Mouse (Mus musculus) C2C12 (cell line): ENCODE results near the gene Ap1b1. TPM values are rescaled to one million over a fixed set of nuclear protein-coding genes. Genes with fewer than 3 reads are reported as not detected.

Source experiments
- H3K27me3 ChIP-seq: one replicate; pipeline ENCODE4 v1.6.1; 2011; ENCODE audit not compliant: control insufficient read depth, insufficient read depth, insufficient read length
- H3K36me3 ChIP-seq: one replicate; pipeline ENCODE4 v1.6.1; 2011; ENCODE audit not compliant: control insufficient read depth, insufficient read depth
- H3K4me3 ChIP-seq: one replicate; pipeline ENCODE4 v1.5.1; 2011; ENCODE audit warnings: mild to moderate bottlenecking, control low read depth; ENCODE audit not compliant: poor library complexity, insufficient read depth, severe bottlenecking
- H3K79me2 ChIP-seq: one replicate; pipeline ENCODE4 v1.6.1; 2011; ENCODE audit not compliant: control insufficient read depth, insufficient read depth
- H3K79me3 ChIP-seq: one replicate; pipeline ENCODE4 v1.6.1; 2011; ENCODE audit warnings: low read depth, control low read depth
- H3ac ChIP-seq: one replicate; pipeline ENCODE3; 2011; ENCODE audit warnings: low read depth; ENCODE audit not compliant: control insufficient read depth, insufficient read length
- CEBPB ChIP-seq: IDR thresholded peaks from one replicate; pipeline ENCODE4 v1.6.1; 2011; ENCODE audit warnings: low read depth, mild to moderate bottlenecking, control low read depth, moderate library complexity
- CTCF ChIP-seq: IDR thresholded peaks from one replicate; pipeline ENCODE4 v1.5.1; 2011; ENCODE audit not compliant: control insufficient read depth, insufficient read depth, insufficient read length
- FOSL1 ChIP-seq: IDR thresholded peaks from one replicate; pipeline ENCODE4 v1.8.0; 2011; ENCODE audit warnings: mild to moderate bottlenecking, low read length; ENCODE audit not compliant: poor library complexity, insufficient read depth, severe bottlenecking
- MAX ChIP-seq: IDR thresholded peaks from one replicate; pipeline ENCODE4 v1.6.1; 2011; ENCODE audit warnings: mild to moderate bottlenecking, control low read depth
- MYOD1 ChIP-seq: IDR thresholded peaks from one replicate; pipeline ENCODE4 v1.6.1; 2011; ENCODE audit warnings: low read depth; ENCODE audit not compliant: control insufficient read depth, insufficient read length
- MYOG ChIP-seq: IDR thresholded peaks from one replicate; pipeline ENCODE4 v1.6.1; 2011; ENCODE audit not compliant: control insufficient read depth, insufficient read length; ENCODE audit errors: extremely low read depth
- USF1 ChIP-seq: IDR thresholded peaks from one replicate; pipeline ENCODE4 v1.6.1; 2011; ENCODE audit warnings: low read depth, mild to moderate bottlenecking, control low read depth, moderate library complexity
- polyA plus RNA-seq: library from polyadenylated mRNA; unstranded; fragments of >200 nt; fragmentation: generic; extraction: Trizol; gene quantifications from one replicate; pipeline ENCODE4 v1.2.1, GENCODE M21; 2012; ENCODE audit warnings: missing spikeins

The Ap1b1 gene
- polyA plus RNA-seq, 1 experiment = 40.9 TPM

DNA sequence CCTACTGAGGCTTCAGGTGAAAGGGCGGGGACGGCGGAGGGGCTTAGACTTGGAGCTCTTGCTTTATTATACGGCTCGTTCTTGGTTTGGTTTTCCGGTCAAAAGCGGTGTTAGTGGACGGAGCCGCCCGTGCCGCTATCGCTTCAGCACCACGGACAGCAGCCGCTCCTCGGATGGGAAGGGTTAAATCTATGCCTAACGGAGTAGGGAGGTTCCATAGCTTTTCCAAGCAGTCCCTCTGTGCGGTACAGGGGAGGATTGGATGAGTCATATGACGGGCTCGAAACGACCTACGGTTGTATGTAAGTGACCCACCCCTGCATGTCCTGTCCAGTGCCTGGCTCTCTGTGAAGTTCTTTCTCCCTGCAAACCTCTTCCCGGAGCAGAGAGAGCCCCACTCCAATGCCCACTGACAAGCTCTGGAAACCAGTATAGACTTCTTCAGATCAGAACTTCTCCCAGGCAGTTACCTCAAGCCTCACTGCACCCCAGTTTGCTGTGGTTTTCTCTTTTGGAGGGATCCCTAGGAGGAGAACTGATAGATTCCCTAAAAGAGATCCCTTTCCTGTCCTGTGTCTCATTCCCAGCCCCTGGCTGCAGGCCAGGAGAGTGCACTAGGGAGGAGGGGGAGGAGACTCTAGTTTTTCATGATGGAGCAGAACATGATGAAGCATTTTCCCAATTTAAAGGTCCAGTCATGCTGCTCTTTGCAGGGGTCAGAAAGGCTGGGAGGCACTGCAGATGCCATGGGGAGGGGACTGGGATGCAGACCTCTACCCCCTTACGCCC lies 37.2 kb upstream of the Ap1b1 start:
- Histone ChIP-seq H3K36me3 (no peaks in the 10 kb centered on the region), H3K4me3 (no peak overlapping the region), H3K79me3 (no peaks in the 10 kb centered on the region), H3ac (no peak overlapping the region), H3K79me2 (no peaks in the 10 kb centered on the region), H3K27me3 (peaks cover 73% of the 10 kb centered on the region)
- TF ChIP-seq CEBPB = no peak
- no peak for TF ChIP-seq CTCF
- TF ChIP-seq MYOG = no peak
- TF ChIP-seq MYOD1 = no peak
- no peak for TF ChIP-seq MAX
- no peak for TF ChIP-seq FOSL1
- no peak for TF ChIP-seq USF1

DNA sequence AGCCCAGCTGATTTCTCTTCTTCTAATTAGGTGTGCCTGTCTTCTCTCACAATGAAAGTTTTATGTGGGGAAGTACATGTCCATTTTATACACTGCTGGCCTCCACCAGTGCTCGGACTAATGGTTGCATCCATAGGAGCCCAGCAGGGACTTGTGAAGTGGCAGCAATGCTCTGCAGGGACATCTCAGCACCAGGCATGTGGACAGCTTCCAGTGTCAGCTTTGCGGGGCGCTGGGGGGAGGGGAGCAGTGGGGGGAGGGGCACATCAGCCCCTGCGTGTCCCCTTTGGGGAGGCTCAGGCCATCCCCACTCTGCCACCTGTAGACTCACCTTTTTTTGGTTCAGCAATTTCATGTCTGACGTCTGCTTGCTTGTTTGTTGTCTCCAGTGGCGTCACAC lies 33.2 kb upstream of the Ap1b1 start:
- no peak overlapping the region for H3ac ChIP-seq
- no peak overlapping the region for H3K4me3 ChIP-seq
- TF ChIP-seq MYOD1 (no peak), CEBPB (no peak), USF1 (no peak), CTCF (no peak), MAX (no peak), FOSL1 (no peak), MYOG (no peak)
- no peaks in the 10 kb centered on the region for H3K36me3 ChIP-seq
- H3K27me3 ChIP-seq = peaks cover 77% of the 10 kb centered on the region
- no peaks in the 10 kb centered on the region for H3K79me2 ChIP-seq
- H3K79me3 ChIP-seq = no peaks in the 10 kb centered on the region

DNA sequence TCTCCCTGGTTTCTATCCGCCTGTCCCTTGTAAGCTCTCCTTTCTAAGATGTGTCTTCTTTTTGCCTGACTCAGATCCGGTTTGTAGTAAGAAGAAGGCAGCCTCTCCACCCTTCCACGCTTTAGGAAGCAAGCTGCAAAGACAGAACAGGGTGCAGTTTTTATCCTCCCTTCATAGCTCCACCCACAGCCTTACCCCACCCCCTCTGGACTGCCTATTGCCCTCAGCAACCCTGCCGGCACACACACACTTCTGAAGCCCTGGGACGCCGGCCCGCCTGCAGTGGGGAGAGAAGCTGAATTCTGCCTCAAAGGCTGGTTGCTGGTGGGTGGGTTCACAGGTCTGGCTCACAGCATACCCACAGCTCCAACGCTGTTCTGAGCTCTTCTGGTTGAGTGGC lies 32.7 kb upstream of the Ap1b1 start:
- TF ChIP-seq CEBPB = no peak
- no peak for TF ChIP-seq MYOG
- TF ChIP-seq FOSL1 = no peak
- no peak for TF ChIP-seq MYOD1
- no peak for TF ChIP-seq USF1
- no peak for TF ChIP-seq MAX
- no peak for TF ChIP-seq CTCF
- no peaks in the 10 kb centered on the region for H3K79me2 ChIP-seq
- H3K79me3 ChIP-seq = no peaks in the 10 kb centered on the region
- H3K27me3 ChIP-seq = peaks cover 78% of the 10 kb centered on the region
- H3K36me3 ChIP-seq = no peaks in the 10 kb centered on the region
- no peak overlapping the region for H3ac ChIP-seq
- no peak overlapping the region for H3K4me3 ChIP-seq

DNA sequence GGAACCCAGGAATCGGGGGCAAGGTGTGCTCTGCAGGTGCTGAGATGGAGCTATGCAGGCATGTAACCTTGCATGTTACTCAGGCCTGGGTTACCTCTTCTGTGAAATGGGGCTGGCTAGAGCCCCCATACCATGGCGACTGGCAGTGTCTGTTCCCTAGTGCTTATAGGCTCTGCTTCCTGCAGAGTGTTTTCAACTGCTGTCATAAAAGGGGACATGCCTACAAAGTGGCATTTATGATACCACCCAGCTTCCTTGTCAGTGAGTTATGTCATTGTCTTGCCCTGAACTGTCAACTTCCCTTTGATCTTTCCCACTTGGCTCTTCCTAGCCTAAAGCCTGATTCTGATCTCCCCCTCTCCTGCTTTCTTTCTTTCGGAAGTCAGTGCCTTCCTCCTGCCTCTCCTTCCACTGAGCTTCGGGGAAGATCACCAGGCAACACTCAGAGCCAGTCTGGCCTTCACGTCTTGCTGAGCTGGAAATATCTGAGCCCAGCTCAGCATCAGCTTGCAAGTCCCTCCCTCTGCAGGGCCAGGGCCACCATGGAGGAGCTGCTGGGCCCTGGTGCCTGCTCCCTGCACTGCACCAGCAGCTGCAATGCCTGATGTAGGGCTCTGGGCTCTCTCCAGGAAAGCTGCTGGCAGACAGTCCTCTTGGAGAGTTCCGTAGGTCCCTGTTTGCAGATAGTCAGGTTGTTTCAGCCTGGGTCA lies 23.4 kb upstream of the Ap1b1 start:
- H3K36me3 ChIP-seq = no peaks in the 10 kb centered on the region

DNA sequence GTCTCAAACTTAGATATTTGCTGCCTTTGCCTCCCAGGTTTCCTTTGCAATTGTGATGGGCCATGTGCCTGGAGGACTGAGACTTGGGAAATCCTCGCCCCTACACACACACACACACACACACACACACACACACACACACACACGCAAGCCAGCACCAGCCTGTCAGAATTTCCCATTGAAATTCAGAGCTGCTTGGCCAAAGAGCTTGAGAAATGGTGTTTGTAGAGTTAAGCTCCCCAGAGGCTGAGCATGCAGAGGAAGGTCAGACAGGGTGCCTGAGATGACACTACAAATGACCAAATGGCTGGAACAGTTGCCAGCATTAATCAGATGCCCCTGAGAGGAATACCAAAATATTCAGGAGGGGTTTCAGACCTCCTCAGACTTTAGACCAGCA lies 20.3 kb upstream of the Ap1b1 start:
- no peak overlapping the region for H3ac ChIP-seq
- H3K79me2 ChIP-seq = no peaks in the 10 kb centered on the region
- H3K36me3 ChIP-seq = no peaks in the 10 kb centered on the region
- TF ChIP-seq CEBPB (no peak), MYOG (no peak), FOSL1 (no peak), MYOD1 (no peak), USF1 (no peak), CTCF (no peak), MAX (no peak)
- no peak overlapping the region for H3K4me3 ChIP-seq
- peaks cover 40% of the 10 kb centered on the region for H3K27me3 ChIP-seq
- H3K79me3 ChIP-seq = no peaks in the 10 kb centered on the region

More for the DNA sequence above, 23.4 kb upstream of the Ap1b1 start:
- TF ChIP-seq MYOG (no peak), CEBPB (no peak), FOSL1 (no peak), MYOD1 (no peak), MAX (no peak), USF1 (no peak), CTCF (no peak)
- no peak overlapping the region for H3ac ChIP-seq
- peaks cover 39% of the 10 kb centered on the region for H3K27me3 ChIP-seq
- no peaks in the 10 kb centered on the region for H3K79me3 ChIP-seq
- no peak overlapping the region for H3K4me3 ChIP-seq
- no peaks in the 10 kb centered on the region for H3K79me2 ChIP-seq
